Mouse (Mus musculus): Measurements from ENCODE around the gene Actg1.
A peak's percentile ranks its signal among the peaks of the same experiment; 100 is the strongest.

GRCm38 (mm10) chr11:120304886-120305534 lies 43.3 kb downstream of the Actg1 start:
- TF ChIP-seq CTCF (conservative IDR thresholded peaks at IDR 0.05; ENCODE audit: low read length) (0 out of 2 replicates have a peak, but pooled peaks have one; percentile 14), NANOG (IDR thresholded peaks at IDR 0.05; ENCODE audit: borderline replicate concordance, low read length) (no peak), POU5F1 (IDR thresholded peaks at IDR 0.05; ENCODE audit: borderline replicate concordance, low read length) (no peak)
